Mouse (Mus musculus): ENCODE measurements around the gene Tmem143.
"Not testable (repeated sequence)": the region's sequence is repeated elsewhere in the genome, so short reads cannot be mapped to it uniquely, and the experiment has no call there.

Tmem143 gene

DNA sequence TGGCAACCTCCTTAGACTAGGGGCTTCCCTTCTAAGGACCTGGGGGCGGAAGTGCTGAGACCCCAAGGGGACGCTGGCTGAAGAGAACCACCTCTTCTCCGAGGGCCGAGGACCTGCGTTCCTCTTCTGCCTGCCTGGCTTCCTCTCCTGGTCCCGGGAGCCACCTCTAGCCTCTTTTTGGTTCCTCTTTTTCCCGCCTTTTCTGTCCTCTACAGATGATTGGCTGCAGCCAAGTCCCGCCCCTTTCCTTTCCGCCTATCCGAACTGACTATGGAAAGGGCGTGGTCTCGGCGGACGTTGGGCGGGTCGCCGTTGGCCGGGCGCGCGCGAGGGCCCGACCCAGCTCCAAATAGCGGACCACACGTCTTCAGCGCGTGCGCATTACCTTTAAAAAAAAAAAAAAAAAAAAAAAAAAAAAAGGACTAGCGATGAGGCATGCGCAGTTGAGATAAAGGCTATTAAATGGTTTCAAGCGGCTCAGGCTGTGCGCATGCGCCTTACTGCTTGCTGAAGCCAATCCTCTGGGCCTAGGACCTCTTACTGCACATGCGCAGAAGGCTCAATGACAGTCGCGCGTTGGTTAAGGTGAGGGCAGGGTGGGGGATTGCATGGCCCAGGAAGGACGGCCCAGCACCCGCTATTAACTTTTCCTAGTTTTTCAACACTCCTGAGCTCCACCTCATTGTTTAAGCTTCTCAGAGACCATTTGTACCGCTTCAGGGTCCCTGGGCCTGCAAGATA is at the start of gene Tmem143, which contains the start of gene Syngr4:
Gene Tmem143 (plus strand): TSS at position 425 of the 741 bp plus-strand sequence.
Gene Syngr4 (minus strand): TSS at position 198 of the 741 bp plus-strand sequence.
- peak; percentile 90 for DNase-seq (ENCODE audit: low spot score)

DNA sequence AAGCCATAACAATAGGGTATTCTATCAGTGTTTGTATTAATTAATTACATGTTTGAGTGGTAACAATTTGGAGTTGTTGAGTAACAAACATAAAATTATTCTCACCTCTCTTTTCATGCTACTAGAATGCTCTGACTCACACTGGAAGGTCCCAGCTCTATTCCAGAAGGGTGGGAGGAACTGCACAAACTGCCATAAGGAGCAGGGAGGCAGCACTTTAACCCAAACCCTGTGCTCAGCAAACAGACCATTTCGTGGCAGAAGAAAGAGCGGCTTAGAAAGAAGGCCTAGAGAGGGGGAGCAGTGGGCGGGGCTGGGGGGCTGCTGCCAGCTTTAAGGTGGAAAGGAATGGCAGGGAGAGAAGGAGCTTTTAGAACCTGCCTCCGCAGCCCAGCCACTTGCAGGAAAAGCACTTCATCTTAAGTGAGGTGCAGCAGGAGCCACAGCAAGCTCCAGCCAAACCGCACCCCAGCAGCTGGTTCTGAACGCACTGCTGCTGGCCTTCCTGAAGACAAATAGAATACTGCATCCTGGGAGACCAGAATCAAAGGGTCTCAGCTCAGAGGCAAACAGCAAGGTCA is 48.2 kb upstream of the Tmem143 start:
- DNase-seq (ENCODE audit: low spot score), result no peak

DNA sequence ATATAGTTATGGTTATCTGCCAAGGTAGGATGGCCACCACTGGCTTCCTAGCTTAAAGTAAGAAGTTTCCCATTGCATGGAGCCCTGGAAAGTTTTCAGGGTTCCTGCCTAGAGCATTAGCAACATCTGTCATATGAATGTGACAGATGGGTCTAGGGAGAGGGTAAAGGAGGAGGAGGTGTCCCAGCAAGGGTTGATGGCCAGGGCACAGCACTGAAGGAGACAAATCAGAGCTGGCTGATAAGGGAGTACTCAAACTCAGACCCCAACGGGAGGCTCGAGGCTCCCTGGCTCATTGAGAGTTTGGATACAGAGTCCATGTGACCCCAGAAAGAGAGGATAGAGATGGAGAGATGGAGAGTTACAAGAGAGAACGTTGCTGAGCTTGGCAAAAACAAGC is 46.1 kb upstream of the Tmem143 start:
- DNase-seq (ENCODE audit: low spot score), result no peak

DNA sequence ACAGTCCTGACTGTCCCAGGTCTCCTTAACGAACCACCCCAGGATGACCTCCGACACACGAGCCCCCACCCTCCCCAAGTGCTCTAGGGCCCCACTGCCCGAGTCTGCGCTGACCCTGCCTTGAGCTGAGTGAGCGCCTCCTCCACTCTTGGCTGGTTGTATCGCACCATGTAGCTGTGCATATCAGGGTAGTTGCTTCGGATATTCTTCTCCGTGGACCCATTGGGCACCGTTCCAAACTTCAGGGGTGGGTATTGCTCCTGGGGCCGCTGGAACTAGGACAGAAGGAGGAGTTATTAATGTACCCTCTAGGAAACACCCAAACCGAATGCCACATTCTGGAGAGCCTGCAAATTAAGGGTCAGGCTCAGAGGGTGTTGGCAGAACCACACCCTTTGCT is 43.7 kb upstream of the Tmem143 start:
- DNase-seq (ENCODE audit: low spot score), result no peak

DNA sequence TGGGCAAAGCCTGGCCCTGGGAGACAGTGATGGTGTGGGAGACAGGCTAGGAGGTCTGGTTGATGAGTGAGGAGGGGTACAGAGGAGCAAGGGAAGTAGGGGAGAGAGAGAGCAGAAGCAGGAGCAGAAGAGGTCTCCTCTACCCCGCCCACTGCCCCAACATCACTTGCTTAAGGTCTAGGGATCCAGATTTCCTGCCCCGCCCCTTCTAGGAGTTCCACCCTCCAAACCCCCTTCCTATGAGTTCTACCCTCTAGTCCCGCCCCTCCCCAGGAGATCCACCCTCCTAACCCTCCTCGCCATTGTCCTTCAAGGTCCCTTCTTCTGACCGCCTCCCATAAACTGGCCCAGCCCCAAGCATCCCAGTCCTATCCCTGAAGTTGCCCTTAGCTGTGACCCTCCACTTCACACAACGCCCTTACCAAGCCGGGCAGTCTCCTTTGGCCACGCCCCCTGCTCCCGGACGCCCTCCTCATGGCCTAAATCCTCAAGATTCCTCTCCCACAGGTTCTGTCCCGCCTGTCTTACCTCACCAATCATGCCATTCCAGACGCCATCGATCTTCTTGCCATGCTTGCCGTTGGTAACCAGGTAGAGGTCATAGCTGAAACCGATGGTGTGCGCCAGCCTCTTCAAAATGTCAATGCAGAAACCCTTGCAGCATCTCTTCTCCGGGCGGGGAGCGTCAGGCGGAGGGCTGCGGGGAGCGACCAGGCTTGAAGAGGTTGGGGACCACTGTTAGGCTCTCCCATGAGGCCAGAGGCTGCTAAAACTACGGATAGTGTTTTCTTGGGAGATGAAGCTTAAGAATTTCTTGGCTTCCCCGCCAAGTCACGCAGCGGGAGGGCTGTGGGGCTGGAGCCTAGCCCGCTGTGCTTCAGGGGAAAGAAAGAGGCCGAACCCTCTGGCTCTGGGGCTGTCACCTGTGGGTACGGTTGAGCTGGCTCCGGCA is 39.5 kb upstream of the Tmem143 start:
- DNase-seq (ENCODE audit: low spot score), result no peak

DNA sequence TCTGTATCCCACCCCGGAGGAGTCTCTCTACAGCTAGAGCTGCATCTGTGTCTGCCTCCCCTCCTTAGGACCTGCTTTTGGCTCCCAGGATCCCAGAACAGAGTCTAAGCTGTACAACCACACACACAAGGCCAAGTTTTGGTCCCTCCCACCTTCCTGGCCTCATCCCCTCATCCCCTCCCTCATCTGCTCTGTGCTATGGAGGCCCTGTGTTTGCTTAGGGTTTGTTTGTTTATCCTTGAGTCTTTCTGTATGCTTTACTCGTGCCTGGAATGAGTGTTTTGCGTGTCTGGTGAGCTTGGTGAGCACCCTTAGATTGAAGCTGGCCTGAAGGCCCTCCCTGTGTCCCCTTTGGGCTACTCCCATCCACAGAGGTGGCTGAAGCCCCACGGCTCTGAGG is 37.7 kb upstream of the Tmem143 start:
- no peak for DNase-seq (ENCODE audit: low spot score)

DNA sequence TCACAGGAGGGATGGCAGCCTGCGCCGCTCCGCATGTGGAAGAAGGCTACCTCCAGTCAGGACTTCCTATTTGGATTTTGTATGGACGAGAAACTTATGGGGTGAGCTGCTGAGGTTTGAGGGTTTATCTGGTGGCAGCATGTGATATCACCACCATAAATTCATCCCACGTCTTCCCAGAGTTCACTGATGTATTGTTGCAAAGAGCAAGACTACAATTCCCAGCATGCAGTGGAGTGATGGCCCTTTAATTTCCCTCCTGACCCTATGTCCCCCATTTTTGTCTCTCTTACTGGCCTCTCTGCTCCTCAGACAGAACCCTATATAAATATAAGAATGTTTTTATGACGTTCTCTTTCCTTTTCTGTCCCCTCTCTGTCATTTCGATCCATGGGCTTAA is 33.9 kb upstream of the Tmem143 start:
- no peak for DNase-seq (ENCODE audit: low spot score)

DNA sequence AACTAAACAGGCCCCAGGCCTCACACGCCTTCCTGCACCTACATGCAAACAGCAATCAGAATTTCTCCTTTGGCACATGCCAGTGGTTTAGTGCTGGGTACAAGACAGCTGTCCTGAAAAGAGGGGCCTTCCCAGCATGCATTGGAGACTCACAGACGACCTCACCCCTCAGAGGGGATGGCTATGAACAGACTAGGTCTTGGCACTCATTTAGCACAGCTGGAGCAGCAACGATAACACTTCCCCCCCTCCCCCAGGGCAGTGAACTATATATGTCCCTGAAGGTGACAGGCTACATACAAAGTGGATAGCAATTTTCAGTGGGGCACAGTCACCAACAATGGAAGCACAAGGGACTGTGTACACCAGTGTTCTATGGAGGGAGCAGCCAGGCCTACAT is 32.3 kb upstream of the Tmem143 start:
- DNase-seq (ENCODE audit: low spot score), result no peak

DNA sequence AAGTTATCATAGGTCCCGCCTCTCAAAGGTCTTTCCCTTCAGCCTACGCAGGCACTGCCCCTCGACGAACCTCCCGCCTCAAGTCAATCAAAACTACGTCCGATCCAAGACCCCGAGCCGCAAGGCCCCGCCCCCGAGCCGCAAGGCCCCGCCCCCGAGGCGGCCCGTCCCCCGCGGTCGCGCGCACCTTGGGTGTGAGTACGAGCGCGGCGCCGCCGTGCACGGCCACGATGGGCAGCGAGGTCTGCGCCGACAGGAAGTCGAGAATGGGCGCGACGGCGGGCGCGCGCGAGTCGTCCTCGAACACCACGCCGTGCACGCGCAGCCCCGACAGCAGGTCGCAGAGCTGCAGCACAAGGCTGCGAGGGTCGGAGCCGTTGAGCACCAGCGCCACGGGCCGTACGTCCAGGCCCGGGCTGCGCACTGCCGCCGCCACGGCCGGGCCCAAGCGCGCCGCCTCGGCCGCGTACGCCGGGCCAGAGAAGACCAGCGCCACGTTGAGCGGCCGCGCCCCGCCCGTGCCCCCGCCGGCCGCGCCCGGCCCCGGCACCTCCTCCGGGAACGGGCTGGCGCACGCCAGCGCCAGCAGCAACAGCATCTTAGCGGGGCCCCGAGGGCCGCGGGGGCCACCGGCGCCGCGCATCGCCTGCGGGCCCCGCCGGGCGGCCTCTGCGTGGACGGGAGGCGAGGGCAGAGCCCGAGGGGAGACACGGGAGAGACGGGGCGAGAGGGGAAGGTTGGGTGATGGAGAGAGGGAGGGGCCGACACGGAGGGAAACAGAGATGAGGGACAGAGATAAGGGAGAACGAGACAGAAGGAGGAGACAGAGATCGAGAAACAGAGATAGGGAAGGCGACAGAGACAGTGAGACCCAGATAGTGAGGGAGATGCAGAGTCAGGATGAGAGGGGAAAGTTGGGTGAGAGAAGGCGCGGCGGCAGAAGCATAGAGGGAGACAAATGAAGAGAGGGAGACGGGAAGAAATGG is 30.5 kb upstream of the Tmem143 start:
- DNase-seq (ENCODE audit: low spot score), result peak; percentile 95

DNA sequence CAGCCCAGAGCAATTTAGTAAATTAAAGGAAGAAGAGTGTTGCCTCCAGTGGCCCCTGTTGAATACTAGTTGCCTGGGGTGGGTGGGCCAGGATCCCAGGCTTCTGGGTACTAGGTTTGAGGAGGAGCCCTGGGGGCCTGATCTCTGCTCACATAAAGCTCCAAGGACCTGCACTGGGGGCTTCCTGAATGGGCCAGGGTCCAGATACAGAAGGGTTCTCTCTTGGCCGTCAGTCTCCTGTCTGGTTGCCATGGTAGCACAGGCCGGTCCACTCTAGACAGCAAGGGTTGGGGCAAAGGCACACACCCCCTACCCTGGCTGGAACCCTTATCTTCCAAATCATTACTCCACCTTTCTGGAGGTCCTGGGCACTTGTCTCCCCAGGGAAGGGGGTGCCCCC is 28.9 kb upstream of the Tmem143 start:
- DNase-seq (ENCODE audit: low spot score), result no peak

DNA sequence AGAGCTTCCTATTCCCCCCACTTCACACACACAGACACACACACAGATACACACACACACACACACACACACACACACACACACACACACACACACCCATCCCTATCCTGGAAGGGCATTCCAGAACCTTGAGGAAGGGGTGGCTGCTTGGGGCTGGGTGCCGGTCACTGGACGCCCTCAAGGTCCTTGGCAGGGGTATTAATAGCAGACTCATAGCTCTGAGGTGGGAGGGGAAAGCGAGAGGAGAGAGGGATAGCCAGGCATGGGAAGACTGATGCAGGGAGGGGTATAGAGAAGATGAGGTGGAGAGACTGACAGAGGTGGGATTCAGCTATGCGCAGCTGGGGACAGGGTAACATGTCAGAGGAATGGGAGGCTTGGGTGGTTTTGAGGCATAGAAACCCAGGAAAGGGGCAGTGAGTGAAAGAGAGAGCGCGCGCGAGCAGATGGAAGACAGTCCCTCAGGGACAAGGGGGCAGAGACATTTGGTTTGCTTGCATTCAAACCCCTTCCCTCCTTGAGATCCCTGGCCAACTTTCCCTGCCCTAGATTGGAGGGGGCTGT is 27.6 kb upstream of the Tmem143 start:
- no peak for DNase-seq (ENCODE audit: low spot score)

DNA sequence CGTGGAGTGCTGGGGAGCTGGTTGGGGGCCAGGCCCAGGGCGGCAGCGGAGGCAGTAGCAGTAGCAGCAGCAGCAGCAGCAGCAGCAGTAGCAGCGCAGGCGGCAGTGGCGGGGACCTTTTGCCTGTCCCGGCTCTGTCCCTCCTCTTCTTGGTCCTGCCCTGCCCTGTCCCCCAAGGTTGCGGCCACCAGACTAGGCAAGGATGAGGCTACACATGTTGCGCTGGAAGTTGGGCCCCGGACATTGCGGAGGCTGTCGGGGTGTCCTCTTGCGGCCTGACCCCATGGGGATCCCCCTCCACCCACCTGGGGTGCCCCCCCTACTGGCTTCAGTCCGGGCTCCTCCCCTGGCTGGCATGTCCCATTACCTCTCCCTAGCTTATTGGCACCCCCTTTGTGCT is 27.0 kb upstream of the Tmem143 start:
- no peak for DNase-seq (ENCODE audit: low spot score)

DNA sequence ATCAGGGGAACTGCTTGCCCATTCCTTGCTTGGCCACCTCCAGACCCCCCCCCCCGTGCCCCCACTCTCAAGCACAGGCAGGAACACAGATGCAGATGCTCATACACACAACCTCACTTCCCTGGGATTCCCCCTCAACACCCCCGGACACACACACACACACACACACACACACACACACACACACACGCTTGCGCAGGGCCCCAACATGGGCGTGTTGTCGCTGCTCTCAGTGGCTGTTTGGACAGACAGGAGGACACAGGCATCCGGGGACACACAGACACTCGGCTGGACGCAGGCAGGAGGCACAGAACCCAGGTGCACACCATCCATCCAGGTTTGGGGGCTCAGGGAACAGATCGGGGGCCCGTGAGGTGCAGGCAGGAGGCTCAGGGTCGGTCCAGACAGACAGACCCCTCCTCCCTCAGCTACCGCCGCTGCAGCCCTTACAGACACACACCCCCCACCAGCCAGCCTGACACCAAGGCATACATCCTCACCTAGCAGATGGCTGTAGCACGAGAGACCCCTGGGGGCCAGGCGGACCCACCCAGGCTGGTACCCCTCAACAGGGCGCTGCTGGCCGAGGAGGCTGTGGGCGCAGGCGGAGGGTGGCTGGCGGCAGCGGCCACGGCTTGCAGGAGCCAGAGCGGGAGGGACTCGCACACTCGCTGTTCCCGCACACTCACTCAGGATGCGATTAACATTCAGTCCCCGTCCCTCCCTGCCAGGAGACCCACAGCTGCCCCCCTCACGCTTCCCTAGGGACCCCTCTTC is 26.3 kb upstream of the Tmem143 start:
- DNase-seq (ENCODE audit: low spot score), result no peak

DNA sequence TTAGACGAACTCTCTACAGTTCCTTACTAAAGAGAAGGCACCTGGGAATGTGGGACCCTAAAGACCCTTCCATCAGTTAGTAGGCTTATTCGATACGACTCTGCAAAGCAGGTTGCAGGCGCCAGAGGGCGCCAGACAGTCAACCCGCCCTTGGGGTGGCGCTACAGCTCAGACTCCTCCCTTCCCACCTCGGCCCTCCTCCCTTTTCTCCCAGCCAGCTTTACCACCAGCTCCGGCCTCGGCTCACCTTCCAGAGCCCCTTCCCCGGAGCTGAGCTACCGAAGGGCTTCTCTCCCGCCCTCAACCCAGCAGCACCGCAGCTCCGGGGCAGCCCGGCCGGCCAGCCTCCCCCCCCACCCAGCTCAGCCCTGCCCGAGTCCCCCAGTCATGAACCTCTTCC is 24.1 kb upstream of the Tmem143 start, which contains the start of gene Kdelr1:
Gene Kdelr1 (plus strand): TSS at position 149 of the 400 bp plus-strand sequence.
- peak; percentile 87 for DNase-seq (ENCODE audit: low spot score)

DNA sequence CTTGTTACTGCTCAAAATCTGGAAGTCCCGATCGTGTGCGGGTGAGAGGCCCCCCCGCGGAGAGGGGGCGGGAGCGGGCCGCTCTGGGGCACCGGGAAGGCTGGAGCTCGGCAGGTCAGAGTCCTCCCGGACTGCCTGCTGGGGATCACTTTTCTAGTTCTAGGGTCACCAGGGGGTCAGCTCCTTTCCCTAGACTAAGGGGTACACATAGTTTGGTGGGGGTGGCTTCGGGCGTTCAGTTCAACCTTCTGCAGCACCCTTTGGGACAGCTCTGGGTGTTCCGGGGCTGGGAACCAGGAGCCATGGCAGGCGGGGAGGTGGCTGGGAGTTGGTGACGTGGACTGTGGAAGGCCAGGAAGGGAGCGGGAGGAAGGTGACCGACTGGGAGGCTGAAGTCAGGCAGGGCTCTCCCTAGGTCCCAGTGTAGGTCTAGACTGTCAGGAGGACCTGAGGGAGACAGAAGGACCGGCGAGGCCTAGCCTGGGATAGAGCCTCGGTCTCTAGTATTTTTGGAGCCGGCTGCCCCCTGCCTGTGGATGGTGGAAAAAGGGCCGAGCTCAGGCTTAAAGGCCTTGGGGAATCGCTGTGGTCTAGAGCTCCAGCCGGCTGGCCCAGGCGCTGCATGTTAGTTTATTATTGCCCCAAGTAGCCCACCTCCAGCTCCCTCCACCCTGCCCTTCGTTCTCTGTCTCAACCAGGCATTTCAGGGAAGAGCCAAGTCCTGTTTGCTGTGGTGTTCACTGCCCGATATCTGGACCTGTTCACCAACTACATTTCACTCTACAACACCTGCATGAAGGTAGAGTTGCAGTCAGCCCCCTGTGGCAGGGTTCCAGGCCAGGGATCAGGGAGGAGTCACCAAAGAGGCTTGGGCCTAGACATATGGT is 23.4 kb upstream of the Tmem143 start:
- DNase-seq (ENCODE audit: low spot score), result peak; percentile 56

DNA sequence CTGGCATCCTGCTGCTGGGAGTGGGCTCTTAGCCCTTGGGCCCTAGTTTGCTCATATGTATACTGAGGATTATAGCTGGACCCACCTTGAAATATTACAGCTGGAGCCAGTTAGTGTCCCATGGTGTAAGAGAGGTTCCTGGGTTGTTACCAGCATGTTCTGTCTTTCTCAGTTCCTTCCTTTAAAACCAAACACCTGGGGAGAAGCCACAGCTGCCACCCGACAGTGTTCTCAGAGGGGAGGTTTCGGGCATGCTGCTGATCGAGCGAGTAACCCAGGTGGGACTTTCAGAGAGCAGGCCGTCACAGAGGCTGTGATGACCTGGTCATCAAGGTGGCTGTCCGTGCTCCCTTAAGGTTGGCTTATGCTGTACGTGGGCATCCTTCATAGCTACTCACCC is 19.8 kb upstream of the Tmem143 start:
- no peak for DNase-seq (ENCODE audit: low spot score)

DNA sequence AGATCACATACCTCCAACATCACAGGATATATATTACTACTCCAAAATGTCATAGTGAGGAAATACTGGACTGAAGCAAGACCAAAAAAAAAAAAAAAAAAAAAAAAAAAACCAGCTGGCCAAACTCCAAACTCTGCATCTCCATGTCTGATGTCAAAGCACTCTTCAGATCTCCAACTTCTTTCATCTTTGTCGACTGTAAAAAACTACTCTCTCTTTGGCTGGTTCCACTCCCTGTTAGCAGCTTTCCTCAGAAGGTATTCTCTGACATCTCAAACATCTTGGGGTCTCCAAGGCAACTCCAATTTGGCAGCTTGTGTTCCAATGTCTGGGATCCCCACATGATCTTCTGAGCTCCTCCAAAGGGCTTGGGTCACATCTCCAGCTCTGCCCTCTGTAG is 18.5 kb upstream of the Tmem143 start, which contains the start of gene Grin2d:
Gene Grin2d (minus strand): TSS at position 101 of the 400 bp plus-strand sequence.
- DNase-seq (ENCODE audit: low spot score), result not testable (repeated sequence)

DNA sequence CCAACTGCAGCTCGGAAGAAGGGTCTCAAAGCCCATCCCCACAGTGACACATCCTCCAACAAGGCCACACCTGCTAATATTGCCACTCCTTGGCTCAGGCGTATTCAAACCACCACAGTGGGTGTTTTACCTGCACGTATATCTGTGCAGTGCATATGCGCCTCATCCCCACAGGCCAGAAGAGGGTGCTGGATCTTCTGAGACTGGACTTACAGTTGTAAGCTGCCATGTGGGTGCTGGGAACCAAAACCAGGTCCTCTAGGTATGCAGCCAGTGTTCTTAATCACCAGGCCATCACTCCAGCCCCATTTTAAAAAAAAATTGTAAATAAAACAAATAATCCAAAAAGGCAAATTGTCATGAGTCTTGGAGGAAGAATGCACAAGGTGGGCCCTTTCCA is 16.2 kb upstream of the Tmem143 start:
- DNase-seq (ENCODE audit: low spot score), result no peak

DNA sequence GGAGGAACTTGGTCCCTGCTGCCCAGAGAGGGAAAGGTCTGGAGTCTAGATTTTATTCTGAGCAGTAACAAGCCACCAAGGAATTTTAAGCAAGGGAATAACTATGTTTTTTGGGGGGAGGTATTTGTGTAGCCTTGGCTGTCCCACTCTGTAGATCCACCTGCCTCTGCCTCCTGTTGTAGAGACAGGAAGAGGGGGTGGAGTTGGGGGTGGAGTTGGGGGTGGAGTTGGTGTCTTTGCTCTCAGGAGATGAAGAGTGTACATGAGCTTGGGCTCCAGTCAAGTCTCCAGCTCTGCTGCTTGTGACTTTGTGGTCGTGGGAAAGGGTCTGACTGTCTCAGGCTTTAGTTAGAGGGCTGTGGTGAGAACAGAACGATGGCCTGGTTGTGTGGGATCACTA is 15.7 kb upstream of the Tmem143 start:
- DNase-seq (ENCODE audit: low spot score), result no peak
